Mouse (Mus musculus) ovary, postnatal 10 days (tissue): ENCODE measurements around the gene Rbm17.
A peak's percentile ranks its signal among the peaks of the same experiment; 100 is the strongest.

Source experiments
- DNase-seq: peaks from one replicate; pipeline ENCODE4 v3.0.0; 2022; ENCODE audit warnings: low spot score

The Rbm17 gene

DNA sequence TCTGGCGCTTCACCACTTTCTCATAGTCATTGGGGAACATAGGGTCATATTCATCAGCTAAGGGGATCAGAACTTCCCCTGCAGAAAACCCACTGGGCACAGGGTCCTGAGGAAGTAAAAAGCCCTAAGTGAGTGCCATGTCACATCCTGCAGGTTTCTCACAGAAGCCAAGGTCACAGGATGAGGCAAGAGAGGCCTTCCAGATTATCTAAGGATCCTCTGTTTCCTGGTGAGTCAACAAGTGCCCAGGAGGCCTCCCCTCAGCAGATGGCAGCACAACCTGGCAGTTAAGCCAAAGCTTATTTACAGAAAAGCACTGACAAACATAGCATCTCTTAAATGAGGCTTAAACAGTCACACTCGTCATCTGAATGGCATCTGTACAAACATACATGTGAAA, 7.3 kb downstream of the Rbm17 start:
- no peak for DNase-seq

DNA sequence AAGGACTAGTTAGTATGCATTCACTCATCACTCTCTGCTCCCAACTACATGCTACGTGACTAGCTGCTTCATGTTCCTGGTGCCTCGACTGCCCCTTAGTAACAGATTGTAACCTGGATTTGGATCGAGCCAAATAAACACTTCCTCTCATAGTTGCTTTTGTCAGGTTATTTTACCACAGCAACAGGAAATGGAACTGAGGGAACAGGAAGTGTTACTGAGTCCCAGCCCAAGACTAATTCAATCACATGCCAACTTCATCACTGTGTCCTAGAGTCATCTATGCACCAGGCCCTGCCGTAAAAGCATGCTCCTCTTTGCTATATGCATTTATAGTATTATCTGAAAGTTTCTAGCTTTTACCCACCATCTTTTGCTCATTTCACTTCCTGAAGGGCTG, 16.0 kb downstream of the Rbm17 start:
- DNase-seq = no peak

DNA sequence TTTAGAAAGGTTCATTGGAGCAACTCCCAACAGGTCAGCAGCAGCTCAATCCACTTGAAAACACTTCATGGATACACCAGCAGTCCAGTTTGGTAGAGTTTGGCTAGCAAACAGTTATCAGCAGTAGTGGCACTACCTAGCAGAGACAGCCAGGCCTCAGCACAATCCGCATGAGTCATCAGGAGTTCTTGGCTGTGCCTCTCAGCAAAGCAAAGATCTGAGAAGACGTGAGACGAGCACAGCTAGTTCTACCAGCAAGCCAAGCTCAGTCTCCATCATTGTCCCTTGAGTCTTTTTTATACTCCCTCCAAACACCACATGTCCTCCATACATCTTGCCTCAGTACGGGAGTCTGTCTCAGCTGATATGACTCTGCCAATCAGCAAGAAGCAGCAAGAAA, 24.6 kb downstream of the Rbm17 start:
- DNase-seq = no peak

GRCm38 (mm10) chr2:11578187-11578586, 25.8 kb downstream of the Rbm17 start:
- no peak for DNase-seq

- DNase-seq = no peak
Observed at GRCm38 (mm10) chr2:11573684-11574083, 30.3 kb downstream of the Rbm17 start.

DNA sequence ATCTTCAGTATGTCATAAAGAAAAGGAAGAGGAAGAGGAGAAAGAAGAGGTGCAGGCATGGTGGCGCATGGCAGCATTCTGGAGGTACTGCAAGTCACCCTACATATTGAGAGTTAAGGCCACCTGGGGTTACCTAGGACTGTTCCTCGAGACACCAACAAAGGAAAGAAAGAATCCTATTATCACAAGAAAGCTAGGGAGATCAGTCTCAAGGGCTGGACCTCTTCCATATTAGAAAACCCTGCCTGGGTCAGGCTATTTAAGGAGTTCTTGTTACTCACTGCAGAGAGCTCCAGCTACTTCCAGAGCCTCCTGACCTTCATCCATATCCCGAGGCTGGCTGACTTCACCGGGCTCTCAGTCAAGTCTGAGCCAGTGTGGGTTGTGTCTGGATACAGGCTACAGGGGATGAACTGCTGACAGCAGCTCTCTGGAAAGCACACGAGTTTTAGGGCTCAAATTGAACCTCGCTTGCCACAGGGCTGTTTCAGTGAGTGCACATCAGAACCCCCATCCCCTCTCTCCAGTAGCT, 32.9 kb downstream of the Rbm17 start:
- no peak for DNase-seq

- no peak for DNase-seq
Observed at GRCm38 (mm10) chr2:11568471-11568870, 35.5 kb downstream of the Rbm17 start.

DNA sequence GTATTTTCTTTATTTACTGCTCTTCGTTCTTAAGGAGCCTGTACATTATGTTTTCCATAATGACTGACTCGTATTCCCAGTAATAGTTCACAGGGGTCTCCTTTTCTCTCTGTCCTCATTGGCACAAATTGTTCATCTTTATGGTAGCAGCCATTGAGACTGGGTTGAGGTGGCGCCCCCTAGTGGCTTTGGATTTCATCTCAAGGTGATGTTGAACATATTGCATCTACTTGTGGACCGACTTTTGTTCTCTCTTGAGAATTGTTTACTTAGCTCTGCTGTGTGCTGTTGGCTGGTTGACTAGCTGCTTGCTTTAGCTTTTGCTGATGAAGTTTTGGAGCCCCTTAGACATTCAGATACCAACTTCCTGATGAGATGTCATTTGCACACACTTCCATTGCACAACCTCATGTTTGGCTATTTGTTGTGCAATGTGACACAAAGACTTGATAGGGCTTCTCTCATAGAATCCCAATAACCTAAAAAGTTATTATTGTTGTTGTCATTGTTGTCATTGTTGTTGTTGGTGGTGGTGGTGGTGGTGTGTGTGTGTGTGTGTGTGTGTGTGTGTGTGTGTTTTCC, 36.1 kb downstream of the Rbm17 start:
- no peak for DNase-seq

DNA sequence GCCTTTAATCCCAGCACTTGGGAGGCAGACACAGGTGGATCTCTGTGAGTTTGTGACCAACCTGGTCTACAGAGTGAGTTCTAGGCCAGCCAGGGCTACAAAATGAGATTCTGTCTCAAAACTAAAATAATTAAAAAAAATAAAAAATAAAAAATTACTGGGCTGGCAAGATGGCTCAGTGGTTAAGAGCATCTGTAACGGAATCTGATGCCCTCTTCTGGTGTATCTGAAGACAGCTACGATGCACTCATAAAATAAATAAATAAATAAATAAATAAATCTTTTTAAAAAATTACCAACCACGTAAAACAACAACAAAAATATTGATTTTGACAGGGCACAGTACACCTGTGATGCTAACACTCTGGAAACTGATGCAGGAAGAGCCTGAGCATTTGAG, 37.1 kb downstream of the Rbm17 start:
- DNase-seq = no peak

DNA sequence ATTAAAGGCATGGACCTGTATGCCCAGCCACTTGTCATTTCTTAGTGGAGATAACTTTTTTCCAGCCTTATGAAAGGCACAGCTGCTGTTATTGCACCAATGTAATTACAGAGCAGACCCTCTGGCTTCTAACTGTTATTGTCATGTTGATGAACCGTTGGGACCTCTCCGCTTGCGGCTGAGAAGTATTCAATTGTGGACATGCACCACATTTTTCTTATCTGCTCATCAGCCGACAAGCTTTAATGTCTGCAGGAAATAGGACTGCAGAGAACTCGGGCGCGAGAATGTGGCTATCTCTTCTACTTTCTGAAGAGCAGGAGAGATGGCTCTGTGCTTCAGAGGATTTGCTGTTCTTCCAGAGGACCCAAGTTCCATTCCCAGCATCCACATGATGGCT, 37.7 kb downstream of the Rbm17 start:
- no peak for DNase-seq

- DNase-seq = no peak
Observed at GRCm38 (mm10) chr2:11564768-11565167, 39.2 kb downstream of the Rbm17 start.

DNA sequence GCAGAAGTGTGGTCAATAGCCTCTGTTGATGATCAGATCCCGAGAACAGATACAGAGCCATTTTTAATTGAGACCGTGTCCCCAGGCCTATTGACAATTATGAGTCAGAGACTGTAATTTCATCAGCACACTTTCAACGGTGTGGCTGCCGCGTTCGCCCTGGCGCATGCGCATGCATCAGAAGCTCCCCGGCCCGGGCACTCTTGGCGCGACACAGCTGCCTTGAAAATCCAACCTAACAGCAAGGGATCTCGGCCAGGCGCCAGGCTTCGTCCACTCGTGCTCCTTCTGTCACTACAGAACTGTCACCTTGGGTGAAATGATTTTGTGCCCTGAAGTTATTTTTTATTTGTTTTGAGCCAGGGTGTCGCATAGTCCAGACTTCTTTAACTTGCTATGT, 40.7 kb downstream of the Rbm17 start:
- DNase-seq = no peak

- no peak for DNase-seq
Observed at GRCm38 (mm10) chr2:11558654-11559053, 45.3 kb downstream of the Rbm17 start.

GRCm38 (mm10) chr2:11557244-11557643, 46.7 kb downstream of the Rbm17 start:
- no peak for DNase-seq

- no peak for DNase-seq
Observed at GRCm38 (mm10) chr2:11555316-11555715, 48.6 kb downstream of the Rbm17 start.

- DNase-seq = peak; percentile 40
Observed at GRCm38 (mm10) chr2:11553471-11554400, 50.2 kb downstream of the Rbm17 start, which contains the start of gene Pfkfb3. Pfkfb3 (minus strand) TSS chr2:11554077.

- no peak for DNase-seq
Observed at GRCm38 (mm10) chr2:11552966-11553451, 50.9 kb downstream of the Rbm17 start.

DNA sequence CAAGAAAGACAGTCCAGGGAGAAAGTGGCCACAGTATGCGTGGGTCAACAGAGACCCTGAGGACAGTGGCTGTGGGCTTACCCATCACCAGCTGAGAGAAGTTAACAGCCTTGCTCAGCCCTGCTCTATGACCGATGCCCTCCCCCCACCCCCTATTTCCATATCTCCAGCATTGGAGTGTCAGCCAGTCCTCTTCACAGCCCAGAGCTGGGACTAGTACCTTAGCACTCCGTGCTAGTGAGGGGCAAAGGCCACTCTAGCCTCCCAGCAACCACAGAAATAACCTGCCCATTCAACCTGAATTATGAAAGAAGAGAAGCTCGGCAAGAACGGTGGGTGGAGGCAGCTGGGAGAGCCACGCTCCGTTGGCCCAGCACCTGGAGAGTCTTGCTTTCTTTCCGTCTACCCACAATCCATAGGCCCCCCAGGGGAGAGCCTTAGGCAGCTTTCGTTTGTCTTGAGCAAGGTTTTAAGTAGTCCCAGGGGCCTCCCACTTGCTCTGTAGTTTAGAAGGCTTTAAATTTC, 51.6 kb downstream of the Rbm17 start:
- no peak for DNase-seq

DNA sequence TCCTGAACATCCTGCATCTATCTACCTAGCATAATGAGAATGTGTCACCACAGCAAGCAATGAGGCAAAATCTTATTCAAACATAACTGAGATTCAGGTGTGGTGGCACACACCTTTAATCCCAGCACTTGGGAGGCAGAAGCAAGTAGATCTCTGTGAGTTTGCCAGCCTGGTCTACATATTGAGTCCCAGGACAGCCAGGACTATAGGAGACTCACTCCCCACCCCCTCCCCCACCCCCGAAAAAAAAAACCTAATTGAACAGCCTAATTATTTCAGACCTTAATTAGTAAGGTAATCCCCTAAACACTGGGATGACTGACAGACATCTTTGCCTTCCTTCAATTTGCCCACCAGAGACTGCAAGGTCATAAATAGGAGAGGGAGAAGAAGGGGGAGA, 52.2 kb downstream of the Rbm17 start:
- DNase-seq = no peak

DNA sequence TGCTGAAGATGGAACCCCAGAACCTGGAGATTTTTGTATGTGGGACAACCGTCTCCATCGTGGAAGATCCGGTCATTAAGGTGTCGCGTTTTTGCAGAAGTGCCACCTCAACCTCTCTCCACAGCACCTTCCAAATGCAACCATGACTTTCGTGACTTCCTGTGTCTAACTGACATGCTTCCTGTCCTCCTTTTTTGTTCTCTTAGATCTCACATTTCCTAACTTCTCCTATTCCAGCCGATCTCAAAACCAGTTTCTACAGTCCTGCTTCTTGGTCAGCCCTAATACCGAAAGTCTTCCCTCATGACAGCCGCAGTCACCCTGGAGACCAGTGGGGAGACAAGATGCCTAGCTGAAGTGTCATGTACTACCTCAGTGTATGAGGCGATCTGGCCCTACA, 55.4 kb downstream of the Rbm17 start:
- no peak for DNase-seq

DNA sequence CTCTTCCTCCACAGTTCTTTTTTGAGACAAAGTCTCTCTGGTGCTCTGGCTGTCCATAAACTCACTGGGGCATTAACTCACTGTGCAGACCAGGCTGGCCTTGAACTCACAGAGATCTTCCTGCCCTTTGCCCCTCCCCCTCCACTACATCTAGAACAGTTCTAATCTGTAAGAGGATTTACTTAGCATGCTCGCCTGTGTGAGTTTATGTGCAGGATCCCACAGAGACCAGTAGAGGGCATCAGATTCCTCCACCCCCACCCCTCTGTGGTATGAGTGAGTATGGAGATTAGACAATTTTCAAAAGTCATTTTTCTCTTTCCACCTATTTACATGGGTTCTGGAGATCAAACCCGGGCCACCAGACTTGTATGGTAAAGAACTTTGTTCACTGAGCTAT, 56.3 kb downstream of the Rbm17 start:
- no peak for DNase-seq

DNA sequence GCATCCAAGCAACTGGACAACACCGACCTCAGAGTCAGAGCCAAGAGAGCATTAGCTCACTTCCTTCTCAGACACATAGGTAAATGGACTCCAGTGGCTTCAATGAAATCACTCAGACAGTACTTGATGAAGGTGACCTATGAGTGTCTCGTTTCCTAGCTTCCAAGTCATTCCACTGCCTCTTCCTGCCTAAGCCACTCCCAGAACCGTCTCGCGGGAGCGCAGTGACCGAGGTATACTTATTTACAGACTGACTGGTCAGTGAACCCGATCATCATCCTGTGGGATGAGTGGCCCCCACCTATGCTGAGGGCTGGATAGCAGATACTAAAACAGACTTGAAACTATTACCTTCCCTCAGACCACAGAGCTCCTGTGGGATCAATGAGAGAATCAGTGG, 57.9 kb downstream of the Rbm17 start:
- no peak for DNase-seq

DNA sequence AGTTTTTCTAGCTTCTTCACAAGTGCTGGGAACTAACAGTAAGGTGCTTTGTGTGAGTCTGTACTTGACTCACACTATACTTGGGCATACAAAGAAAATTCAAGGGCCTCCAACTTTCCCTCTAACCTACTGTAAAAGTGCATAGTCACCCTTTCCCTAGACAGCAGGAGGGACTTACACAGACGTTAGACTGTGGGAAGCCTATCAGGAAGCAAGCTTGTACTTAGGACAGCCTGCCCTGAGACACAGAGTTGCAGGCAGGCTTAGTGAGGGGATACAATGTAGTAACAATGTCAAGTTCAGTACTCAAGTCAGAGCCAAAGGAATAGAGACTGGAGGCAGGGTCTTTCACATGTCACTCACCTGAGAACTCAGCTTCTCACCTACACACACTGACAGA, 58.6 kb downstream of the Rbm17 start:
- DNase-seq = no peak
